Mouse (Mus musculus) G1E-ER4 (cell line): ENCODE measurements around the gene Lexm. TPM values are rescaled to one million over a fixed set of nuclear protein-coding genes. Genes with fewer than 3 reads are reported as not detected.

ENCODE experiments used
- GATA1 ChIP-seq: IDR thresholded peaks from one replicate; pipeline ENCODE4 v1.8.0; 2012; ENCODE audit warnings: low read length, inconsistent platforms
- polyA plus RNA-seq: library from polyadenylated mRNA; stranded (reverse); fragments of >175 nt; gene quantifications from 2 replicates; pipeline ENCODE4 v1.2.3, GENCODE M21; 2012

Lexm gene
- polyA plus RNA-seq, 1 experiment = not detected

DNA sequence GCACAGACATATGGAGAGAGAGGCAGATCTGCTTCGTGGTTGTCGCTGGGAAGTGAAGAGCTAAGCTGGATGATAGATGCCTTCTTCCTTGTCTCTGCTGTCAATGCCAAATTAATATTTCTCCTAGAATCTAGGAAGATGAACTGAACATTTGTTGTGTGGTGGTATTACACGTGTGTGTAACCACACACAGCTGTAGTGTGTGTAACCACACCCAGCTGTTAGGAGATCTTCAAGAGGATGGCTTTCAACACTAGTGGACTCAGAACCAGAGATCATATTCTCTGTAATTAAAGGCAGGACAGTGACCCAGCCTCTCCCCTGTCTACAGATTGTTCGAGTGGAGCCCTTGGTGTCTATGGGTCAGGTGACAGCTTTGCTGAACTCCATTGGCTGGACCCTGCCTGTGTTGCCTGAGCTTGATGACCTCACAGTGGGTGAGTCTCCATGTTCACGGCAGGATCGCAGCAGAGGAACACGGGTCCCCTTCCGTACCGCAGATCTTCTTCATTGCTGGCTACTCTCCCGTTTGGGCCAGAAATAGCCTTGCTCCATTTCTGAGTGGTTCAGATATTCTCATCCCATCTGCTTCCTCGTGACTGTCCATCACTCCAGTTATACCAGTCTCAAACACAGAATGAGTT lies 45.8 kb downstream of the Lexm start:
- TF ChIP-seq GATA1 = no peak

- no peak for TF ChIP-seq GATA1
These were observed 47.4 kb downstream of the Lexm start for GRCm38 (mm10) chr4:106569680-106570079.

- no peak for TF ChIP-seq GATA1
These were observed 52.9 kb downstream of the Lexm start for GRCm38 (mm10) chr4:106564161-106564560.

GRCm38 (mm10) chr4:106562837-106563790 lies 53.9 kb downstream of the Lexm start:
- TF ChIP-seq GATA1 = no peak

GRCm38 (mm10) chr4:106562006-106562405 lies 55.0 kb downstream of the Lexm start:
- TF ChIP-seq GATA1 = no peak

DNA sequence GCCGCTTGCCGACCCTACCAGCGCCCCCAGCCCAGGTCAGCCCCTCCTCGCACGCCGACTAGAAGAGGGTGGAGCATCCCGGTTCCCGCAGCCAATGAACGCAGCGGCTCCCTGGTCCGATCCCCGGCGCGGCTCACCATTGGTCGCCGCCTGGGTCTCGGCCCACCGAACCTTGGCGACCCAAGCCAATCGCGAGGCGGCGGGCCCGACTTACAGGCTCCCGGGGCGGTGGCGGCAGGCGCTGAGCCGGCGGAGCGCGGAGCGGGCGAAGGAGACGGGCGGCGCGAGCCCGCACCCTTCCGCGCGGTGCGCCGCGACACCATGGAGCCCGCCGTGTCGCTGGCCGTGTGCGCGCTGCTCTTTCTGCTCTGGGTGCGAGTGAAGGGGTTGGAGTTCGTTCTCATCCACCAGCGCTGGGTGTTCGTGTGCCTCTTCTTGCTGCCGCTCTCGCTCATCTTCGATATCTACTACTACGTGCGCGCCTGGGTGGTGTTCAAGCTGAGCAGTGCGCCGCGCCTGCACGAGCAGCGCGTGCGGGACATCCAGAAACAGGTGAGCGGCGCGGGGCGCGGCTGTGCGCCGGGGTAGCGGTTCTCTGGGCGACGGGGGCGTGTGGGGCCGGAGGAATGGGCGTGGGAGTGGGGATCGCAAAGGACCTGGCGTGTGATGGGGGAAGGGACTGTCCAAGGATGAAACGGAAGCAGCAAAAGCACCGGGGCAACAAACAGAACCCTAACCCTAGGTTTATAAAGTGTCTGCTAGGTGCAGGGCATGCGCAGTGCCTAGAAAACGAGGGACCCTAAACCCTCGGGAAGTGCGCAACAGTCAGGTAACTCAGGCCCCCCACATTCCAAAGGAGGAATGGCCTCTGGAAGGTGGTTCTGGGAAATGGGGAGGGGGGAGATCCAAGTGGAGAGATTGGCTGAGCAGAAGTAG lies 55.9 kb downstream of the Lexm start, which contains the start of gene Dhcr24:
Gene Dhcr24 (plus strand): TSS at position 193 of the 936 bp plus-strand sequence.
- TF ChIP-seq GATA1 = no peak

- no peak for TF ChIP-seq GATA1
These were observed 56.7 kb downstream of the Lexm start for GRCm38 (mm10) chr4:106560213-106560845.

DNA sequence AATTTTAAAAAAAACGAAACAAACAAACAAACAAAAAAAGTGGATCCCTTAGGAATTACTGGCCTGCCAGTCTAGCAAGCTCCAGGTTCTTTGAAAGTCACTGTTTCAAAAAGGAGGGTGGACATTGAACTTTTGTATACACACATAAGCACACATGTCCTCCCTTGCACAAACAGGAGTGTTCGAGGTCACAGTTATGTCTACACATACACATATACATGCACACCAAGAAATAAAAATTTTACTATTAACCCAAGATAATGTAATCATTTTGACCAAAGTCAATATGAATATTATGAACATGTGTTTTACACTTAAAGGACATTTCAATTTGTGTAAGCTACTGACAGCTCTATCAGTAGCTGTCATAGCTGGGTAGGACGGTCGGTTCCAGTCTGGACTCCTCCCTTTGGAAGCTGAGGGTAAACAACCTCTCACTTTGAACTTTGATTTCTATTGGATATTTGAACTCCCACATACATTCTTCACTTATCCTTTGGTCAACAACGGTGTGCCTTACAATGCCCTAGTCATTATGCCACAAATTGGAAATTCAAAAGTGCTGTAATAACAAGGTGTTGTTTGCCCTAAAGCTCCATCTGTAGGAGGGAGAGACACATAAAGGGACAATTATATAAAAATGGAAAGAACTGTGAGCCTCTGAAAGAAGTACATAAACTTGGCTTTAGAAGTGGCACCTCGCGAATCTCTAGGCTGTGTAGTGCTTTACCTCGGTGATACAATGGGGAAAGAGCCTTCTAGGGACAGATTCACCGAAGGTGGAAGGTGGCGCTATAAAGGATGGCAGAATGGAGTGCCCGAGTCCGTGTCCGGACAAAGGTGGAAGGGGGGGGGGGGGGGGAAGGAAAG lies 57.5 kb downstream of the Lexm start:
- TF ChIP-seq GATA1 = no peak

GRCm38 (mm10) chr4:106557978-106558377 lies 59.1 kb downstream of the Lexm start:
- TF ChIP-seq GATA1 = no peak

- TF ChIP-seq GATA1 = no peak
These were observed 59.8 kb downstream of the Lexm start for GRCm38 (mm10) chr4:106557262-106557661.

DNA sequence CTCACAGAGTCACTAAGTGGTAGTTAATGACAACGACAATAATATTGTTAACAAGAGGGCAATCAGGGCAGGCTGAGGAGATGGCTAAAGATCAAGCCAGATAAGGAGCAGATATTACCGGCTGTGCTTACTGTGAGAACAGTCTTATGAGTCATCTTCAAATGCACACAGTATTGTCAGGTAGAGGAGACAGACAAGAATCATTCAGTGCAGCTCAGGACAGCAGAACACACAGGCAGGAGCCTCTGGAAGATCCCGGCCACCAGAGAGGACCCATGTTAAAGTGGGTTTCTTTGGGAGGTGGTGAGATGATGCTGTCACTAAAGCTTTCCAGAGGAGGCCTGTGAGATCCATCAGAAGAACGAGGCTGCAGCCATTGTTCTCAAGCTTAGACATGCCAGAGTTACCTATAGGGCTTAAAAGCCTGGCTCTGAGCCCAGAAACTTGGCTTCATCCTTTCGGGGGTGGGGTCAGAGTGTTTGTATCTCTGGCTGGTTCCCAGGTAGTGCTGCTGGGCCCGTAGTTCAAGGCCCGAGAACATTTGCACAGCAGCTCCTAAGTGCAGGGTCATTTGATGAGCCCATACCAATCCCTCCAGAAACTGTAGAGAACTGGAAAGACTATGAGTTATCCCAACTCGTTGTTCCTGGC lies 66.4 kb downstream of the Lexm start:
- TF ChIP-seq GATA1 = no peak

- no peak for TF ChIP-seq GATA1
These were observed 68.9 kb downstream of the Lexm start for GRCm38 (mm10) chr4:106548113-106548512.

DNA sequence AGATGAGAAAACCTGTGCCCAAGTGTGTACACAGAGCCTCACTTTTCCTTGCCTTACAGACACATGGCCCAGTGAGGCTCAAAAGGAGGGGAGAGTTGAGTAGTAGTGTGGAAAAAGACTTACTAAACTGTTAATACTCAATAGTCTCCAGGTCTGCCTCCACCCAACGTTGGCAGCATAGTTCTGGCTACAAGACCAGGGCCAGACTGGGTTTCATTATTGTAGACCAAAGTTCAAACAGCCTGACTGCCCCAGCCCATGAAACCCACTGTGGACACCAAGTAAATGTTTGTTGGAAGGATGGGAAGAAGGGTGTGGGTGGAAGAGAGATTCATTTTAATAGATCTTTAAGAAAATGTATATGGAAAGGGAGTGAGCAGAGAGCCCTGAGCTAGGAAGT lies 70.1 kb downstream of the Lexm start:
- TF ChIP-seq GATA1 = no peak
